Mouse (Mus musculus): ENCODE results near the gene Itgad.
"Not testable (repeated sequence)": the region's sequence is repeated elsewhere in the genome, so short reads cannot be mapped to it uniquely, and the experiment has no call there.

Gene Itgad

GRCm38 (mm10) chr7:128154076-128154475 is at the start of gene Itgad:
Gene Itgad, plus strand, starts transcription at chr7:128154376.
- DNase-seq, result no peak

GRCm38 (mm10) chr7:128105246-128105645 is 48.9 kb upstream of the Itgad start:
- DNase-seq, result no peak

GRCm38 (mm10) chr7:128107462-128107861 is 46.7 kb upstream of the Itgad start:
- no peak for DNase-seq

- DNase-seq, result no peak
These were observed 43.9 kb upstream of the Itgad start for GRCm38 (mm10) chr7:128110314-128110713.

GRCm38 (mm10) chr7:128112131-128112530 is 42.0 kb upstream of the Itgad start:
- DNase-seq, result no peak

GRCm38 (mm10) chr7:128114371-128115105 is 39.6 kb upstream of the Itgad start:
- DNase-seq, result no peak

GRCm38 (mm10) chr7:128115211-128115958 is 38.8 kb upstream of the Itgad start:
- no peak for DNase-seq

GRCm38 (mm10) chr7:128116396-128116795 is 37.8 kb upstream of the Itgad start:
- DNase-seq, result no peak

GRCm38 (mm10) chr7:128119726-128120490 is 34.3 kb upstream of the Itgad start:
- no peak for DNase-seq

GRCm38 (mm10) chr7:128128741-128129720 is 25.1 kb upstream of the Itgad start, which contains the start of gene Itgax:
Gene Itgax, plus strand, starts transcription at chr7:128129547.
- no peak for DNase-seq

- DNase-seq, result no peak
These were observed 22.0 kb upstream of the Itgad start for GRCm38 (mm10) chr7:128132148-128132547.

GRCm38 (mm10) chr7:128133596-128133995 is 20.6 kb upstream of the Itgad start:
- DNase-seq, result no peak

GRCm38 (mm10) chr7:128136927-128137326 is 17.2 kb upstream of the Itgad start:
- DNase-seq, result no peak

GRCm38 (mm10) chr7:128139611-128140010 is 14.6 kb upstream of the Itgad start:
- DNase-seq, result no peak

GRCm38 (mm10) chr7:128150970-128151369 is 3.2 kb upstream of the Itgad start:
- DNase-seq, result no peak

GRCm38 (mm10) chr7:128154924-128155323 is 748 bp downstream of the Itgad start:
- DNase-seq, result no peak

- DNase-seq, result not testable (repeated sequence)
These were observed 4.6 kb downstream of the Itgad start for GRCm38 (mm10) chr7:128158688-128159354.

GRCm38 (mm10) chr7:128164001-128164400 is 9.8 kb downstream of the Itgad start:
- DNase-seq, result no peak

- DNase-seq, result no peak
These were observed 12.2 kb downstream of the Itgad start for GRCm38 (mm10) chr7:128166391-128166790.

- no peak for DNase-seq
These were observed 15.8 kb downstream of the Itgad start for GRCm38 (mm10) chr7:128169996-128170395.

GRCm38 (mm10) chr7:128178385-128178784 is 24.2 kb downstream of the Itgad start:
- no peak for DNase-seq

GRCm38 (mm10) chr7:128180126-128180525 is 25.9 kb downstream of the Itgad start:
- no peak for DNase-seq

Measured in kidney, adult 11 months (tissue).